Mouse (Mus musculus): Measurements from ENCODE around the gene Hnrnpa1. TPM values are rescaled to one million over a fixed set of nuclear protein-coding genes. Genes with fewer than 3 reads are reported as not detected.
A peak's percentile ranks its signal among the peaks of the same experiment; 100 is the strongest.
"Not testable (repeated sequence)": the region's sequence is repeated elsewhere in the genome, so short reads cannot be mapped to it uniquely, and the experiment has no call there.

Gene Hnrnpa1
- polyA plus RNA-seq, 1 experiment: 53.3 TPM

DNA sequence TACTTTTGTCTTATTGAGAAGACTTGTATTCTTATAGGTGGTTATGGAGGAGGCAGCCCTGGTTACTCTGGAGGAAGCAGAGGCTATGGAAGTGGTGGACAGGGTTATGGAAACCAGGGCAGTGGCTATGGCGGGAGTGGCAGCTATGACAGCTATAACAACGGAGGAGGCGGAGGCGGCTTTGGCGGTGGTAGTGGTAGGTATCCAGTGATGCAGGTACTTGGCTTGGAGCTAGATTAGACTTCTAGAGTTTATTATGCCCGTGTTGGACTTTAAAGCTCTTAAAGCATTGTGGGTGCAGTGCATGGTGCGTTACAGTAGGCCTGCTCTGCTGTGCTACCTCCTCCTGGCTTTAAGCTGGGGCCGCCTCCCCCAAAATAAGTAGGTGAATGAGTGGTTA is 2.7 kb downstream of the Hnrnpa1 start:
- H3K27ac ChIP-seq (ENCODE audit: control insufficient read depth, insufficient read depth, low read depth, low read length): no peak overlapping the region
- H3K27me3 ChIP-seq (ENCODE audit: control insufficient read depth, insufficient read depth, low read length): no peaks in the 10 kb centered on the region
- H3K36me3 ChIP-seq (ENCODE audit: control insufficient read depth, insufficient read depth, low read length): peaks cover 3% of the 10 kb centered on the region
- H3K4me1 ChIP-seq (ENCODE audit: control insufficient read depth, insufficient read depth, low read length): no peaks in the 10 kb centered on the region
- TF ChIP-seq CTCF (IDR thresholded peaks at IDR 0.05; ENCODE audit: control insufficient read depth, insufficient read depth, insufficient replicate concordance, low read depth, low read length) (no peak), POLR2A (IDR thresholded peaks at IDR 0.05; ENCODE audit: control insufficient read depth, low read depth, low read length) (no peak)
- peak overlapping the region; percentile 44 for H3K4me3 ChIP-seq (ENCODE audit: control insufficient read depth, low read depth, low read length)

DNA sequence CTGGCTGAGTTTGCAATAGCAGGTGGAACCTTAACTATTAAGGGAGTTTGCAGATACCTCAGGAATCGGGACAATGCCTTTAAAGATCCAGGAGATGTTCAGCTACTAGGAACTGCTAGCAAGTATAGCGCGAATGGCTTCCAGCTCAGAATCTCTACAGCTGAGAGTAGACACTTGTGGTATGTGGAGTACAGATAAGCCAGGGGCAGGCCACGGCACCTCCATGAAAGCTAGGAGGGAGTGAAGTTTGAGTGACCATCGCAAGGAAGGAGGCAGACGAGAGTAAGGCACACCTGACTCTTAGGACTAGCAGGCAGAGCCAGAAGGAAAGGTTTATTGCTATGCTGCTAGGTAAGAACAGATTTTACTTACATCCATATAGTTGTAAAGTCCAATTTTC is 5.4 kb downstream of the Hnrnpa1 start:
- TF ChIP-seq POLR2A (IDR thresholded peaks at IDR 0.05; ENCODE audit: control insufficient read depth, low read depth, low read length) (no peak), CTCF (IDR thresholded peaks at IDR 0.05; ENCODE audit: control insufficient read depth, insufficient read depth, insufficient replicate concordance, low read depth, low read length) (no peak)
- Histone ChIP-seq H3K4me1 (ENCODE audit: control insufficient read depth, insufficient read depth, low read length) (no peaks in the 10 kb centered on the region; the same call in 1 of the 2 replicates), H3K36me3 (ENCODE audit: control insufficient read depth, insufficient read depth, low read length) (peaks cover 3% of the 10 kb centered on the region), H3K4me3 (ENCODE audit: control insufficient read depth, low read depth, low read length) (no peak overlapping the region), H3K27ac (ENCODE audit: control insufficient read depth, insufficient read depth, low read depth, low read length) (no peak overlapping the region), H3K27me3 (ENCODE audit: control insufficient read depth, insufficient read depth, low read length) (no peaks in the 10 kb centered on the region)

DNA sequence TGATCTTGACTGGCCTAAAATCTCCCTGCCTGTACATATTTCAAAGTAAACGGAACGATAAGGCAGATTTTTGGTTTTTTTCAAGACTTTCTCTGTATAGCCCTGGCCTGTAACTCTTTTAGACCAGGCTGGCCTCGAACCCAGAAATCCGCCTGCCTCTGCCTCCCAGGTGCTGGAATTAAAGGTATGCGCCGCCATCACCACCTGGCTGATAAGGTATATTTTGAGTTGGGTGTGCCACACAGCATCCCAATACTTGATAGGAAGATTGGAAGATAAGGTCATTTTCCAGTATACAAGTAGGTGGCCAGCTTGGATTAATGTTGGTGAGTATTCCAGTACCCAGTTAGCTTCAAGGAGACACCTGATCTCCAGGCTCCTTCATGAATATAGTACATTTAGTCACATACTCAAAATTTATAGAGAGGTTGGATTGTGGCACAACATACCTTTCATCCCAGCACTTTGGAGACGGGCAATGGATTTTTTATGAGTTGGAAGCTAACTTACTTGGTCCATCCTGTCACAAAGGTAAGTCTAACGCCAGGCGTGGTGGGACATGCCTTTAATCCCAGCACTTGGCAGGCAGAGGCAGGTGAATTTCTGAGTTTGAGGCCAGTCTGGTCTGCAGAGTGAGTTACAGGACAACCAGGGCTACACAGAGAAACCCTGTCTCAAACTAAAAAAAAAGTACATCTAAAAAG is 7.0 kb downstream of the Hnrnpa1 start:
- Histone ChIP-seq H3K27me3 (ENCODE audit: control insufficient read depth, insufficient read depth, low read length) (no peaks in the 10 kb centered on the region), H3K36me3 (ENCODE audit: control insufficient read depth, insufficient read depth, low read length) (peaks cover 3% of the 10 kb centered on the region), H3K4me3 (ENCODE audit: control insufficient read depth, low read depth, low read length) (no peak overlapping the region), H3K27ac (ENCODE audit: control insufficient read depth, insufficient read depth, low read depth, low read length) (no peak overlapping the region), H3K4me1 (ENCODE audit: control insufficient read depth, insufficient read depth, low read length) (no peaks in the 10 kb centered on the region; the same call in 1 of the 2 replicates)
- TF ChIP-seq CTCF (IDR thresholded peaks at IDR 0.05; ENCODE audit: control insufficient read depth, insufficient read depth, insufficient replicate concordance, low read depth, low read length) (no peak), POLR2A (IDR thresholded peaks at IDR 0.05; ENCODE audit: control insufficient read depth, low read depth, low read length) (no peak)

DNA sequence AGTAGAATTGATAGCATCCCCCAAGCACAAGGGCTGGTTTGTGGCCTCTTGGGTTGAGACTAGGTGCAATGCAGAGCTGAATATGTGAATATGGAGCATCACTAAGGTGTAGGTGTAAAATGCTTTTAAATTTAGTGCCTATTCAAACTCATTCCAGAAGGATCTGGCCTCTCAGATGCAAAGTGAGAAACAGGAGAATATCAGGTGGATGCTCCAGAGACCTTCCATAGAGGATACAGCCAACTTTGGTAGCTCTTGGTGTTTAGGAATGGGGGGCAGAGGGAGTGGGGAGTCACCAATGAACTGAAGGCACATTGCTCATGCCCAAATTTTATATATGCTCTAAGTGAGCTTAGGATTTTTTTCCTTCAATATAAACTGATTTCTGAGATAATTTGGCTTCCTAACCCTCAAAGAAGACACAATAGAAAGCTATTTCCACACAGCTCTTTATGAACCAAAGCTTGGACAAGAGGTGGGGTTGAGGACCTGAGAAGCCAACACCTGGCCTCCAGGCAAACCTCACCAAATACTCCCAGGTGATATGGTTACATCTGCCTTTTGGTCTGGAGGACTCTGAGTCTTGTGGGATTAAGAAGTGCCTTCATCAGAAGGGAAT is 7.7 kb downstream of the Hnrnpa1 start:
- Histone ChIP-seq H3K4me3 (ENCODE audit: control insufficient read depth, low read depth, low read length) (no peak overlapping the region), H3K27ac (ENCODE audit: control insufficient read depth, insufficient read depth, low read depth, low read length) (no peak overlapping the region), H3K4me1 (ENCODE audit: control insufficient read depth, insufficient read depth, low read length) (no peaks in the 10 kb centered on the region; the same call in 1 of the 2 replicates), H3K36me3 (ENCODE audit: control insufficient read depth, insufficient read depth, low read length) (peaks cover 3% of the 10 kb centered on the region), H3K27me3 (ENCODE audit: control insufficient read depth, insufficient read depth, low read length) (no peaks in the 10 kb centered on the region)
- TF ChIP-seq POLR2A (IDR thresholded peaks at IDR 0.05; ENCODE audit: control insufficient read depth, low read depth, low read length) (no peak), CTCF (IDR thresholded peaks at IDR 0.05; ENCODE audit: control insufficient read depth, insufficient read depth, insufficient replicate concordance, low read depth, low read length) (no peak)

DNA sequence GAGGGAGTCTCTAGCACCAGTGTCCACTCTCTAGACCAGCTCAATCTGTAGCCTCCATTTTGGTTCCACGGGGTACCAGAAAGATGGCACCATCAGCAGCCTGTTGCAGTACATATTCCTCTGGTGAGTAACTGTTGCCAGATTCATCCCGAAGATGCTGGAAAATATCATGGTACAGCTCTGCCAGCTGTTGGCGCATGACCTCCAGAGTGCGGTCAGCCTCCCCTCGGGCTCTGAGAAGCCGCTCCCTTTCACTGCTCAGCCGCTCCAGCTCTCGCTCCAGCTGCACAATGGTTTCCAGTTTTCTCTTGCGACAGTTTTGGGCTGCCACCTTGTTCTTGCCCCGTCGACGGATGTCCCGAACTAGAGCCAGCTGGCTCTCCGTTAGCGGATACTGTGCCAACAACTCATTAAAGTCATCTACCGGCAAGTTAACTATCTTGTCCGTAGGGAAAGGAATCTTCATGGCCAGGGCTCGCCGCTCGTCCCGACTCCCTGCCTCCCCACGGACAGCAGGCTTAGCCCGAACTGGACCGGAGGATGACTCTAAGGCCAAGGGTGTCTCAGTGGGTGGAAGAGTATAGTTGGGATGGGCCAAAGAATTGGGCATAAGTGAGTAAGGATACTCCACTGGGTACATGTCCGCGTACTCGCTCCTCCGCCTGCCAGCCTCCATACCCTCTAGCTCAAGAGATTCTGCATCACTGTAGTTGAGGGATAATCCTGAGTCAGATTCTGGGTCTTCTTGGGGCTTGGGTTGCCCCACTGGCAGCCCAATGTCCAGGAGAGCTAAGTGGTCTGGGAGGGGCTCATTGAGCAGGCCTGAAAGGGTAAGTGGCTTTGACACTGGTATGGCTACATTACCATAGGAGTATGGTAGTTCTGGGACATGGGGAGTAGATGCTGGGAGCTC is 8.4 kb downstream of the Hnrnpa1 start:
- Histone ChIP-seq H3K27ac (ENCODE audit: control insufficient read depth, insufficient read depth, low read depth, low read length) (no peak overlapping the region), H3K4me3 (ENCODE audit: control insufficient read depth, low read depth, low read length) (no peak overlapping the region), H3K4me1 (ENCODE audit: control insufficient read depth, insufficient read depth, low read length) (no peaks in the 10 kb centered on the region; the same call in 1 of the 2 replicates), H3K36me3 (ENCODE audit: control insufficient read depth, insufficient read depth, low read length) (peaks cover 1% of the 10 kb centered on the region), H3K27me3 (ENCODE audit: control insufficient read depth, insufficient read depth, low read length) (no peaks in the 10 kb centered on the region)
- no peak for TF ChIP-seq CTCF (IDR thresholded peaks at IDR 0.05; ENCODE audit: control insufficient read depth, insufficient read depth, insufficient replicate concordance, low read depth, low read length)
- TF ChIP-seq POLR2A (IDR thresholded peaks at IDR 0.05; ENCODE audit: control insufficient read depth, low read depth, low read length): no peak

DNA sequence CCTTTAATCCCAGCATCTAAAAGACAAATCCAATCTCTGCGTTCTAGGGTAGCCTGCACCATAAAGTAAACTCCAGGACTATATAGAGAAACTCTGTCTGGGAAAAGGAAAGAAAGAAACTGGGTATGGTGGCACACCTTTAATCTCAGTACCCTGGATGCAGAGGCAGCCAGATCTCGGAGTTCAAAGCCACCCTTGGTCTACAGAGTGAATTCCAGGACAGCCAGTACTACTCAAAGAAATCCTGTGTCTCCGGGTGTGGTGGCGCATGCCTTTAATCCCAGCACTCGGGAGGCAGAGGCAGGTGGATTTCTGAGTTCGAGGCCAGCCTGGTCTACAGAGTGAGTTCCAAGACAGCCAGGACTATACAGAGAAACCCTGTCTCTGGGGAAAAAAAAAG is 9.3 kb downstream of the Hnrnpa1 start:
- H3K27ac ChIP-seq (ENCODE audit: control insufficient read depth, insufficient read depth, low read depth, low read length); H3K4me3 ChIP-seq (ENCODE audit: control insufficient read depth, low read depth, low read length); H3K36me3 ChIP-seq (ENCODE audit: control insufficient read depth, insufficient read depth, low read length); H3K4me1 ChIP-seq (ENCODE audit: control insufficient read depth, insufficient read depth, low read length); H3K27me3 ChIP-seq (ENCODE audit: control insufficient read depth, insufficient read depth, low read length): not testable (repeated sequence)

DNA sequence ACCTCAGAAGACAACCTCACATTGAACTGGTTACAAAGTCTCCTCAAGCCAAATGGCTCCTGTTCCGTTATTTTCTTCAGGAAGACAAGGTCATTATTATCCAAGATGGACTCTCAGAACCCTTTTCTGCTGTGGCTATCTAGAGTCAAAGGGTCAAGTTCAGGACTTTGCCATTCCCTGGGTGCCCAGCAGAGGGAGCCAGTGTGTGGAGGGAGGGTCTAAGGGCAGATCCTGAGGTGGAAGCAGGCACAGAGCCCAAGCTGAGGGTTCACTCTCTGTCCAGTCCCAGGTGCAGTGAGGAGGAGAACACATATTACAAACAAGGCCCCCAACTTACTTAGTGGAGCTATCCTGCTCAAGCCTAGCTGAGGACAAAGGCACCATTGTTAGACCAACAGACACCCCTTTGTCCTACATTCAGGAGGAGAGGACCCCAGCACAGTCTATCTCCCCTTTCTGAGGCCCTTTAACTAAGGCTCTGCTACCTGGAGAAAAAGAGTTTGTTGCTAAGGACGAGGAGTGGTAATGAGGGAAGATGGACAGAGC is 10.0 kb downstream of the Hnrnpa1 start:
- peaks cover 2% of the 10 kb centered on the region for H3K4me1 ChIP-seq (ENCODE audit: control insufficient read depth, insufficient read depth, low read length)
- H3K27me3 ChIP-seq (ENCODE audit: control insufficient read depth, insufficient read depth, low read length): no peaks in the 10 kb centered on the region
- no peak overlapping the region for H3K27ac ChIP-seq (ENCODE audit: control insufficient read depth, insufficient read depth, low read depth, low read length)
- TF ChIP-seq CTCF (IDR thresholded peaks at IDR 0.05; ENCODE audit: control insufficient read depth, insufficient read depth, insufficient replicate concordance, low read depth, low read length) (peak; percentile 87), POLR2A (IDR thresholded peaks at IDR 0.05; ENCODE audit: control insufficient read depth, low read depth, low read length) (no peak)
- no peak overlapping the region for H3K4me3 ChIP-seq (ENCODE audit: control insufficient read depth, low read depth, low read length)
- peaks cover 1% of the 10 kb centered on the region; the same call in 1 of the 2 replicates for H3K36me3 ChIP-seq (ENCODE audit: control insufficient read depth, insufficient read depth, low read length)

Data from testis, adult 2 months (tissue).